Mouse (Mus musculus) mouse embryonic stem cell (cell line): ENCODE results near the gene Tmbim1.
"Not testable (repeated sequence)": the region's sequence is repeated elsewhere in the genome, so short reads cannot be mapped to it uniquely, and the experiment has no call there.

ENCODE experiments used
- in situ Hi-C, 2 experiments: fragments of 300-500 bp; cut with MboI; formaldehyde crosslinking; loops; 1 replicate in 1 of 2; 3 replicates in 1 of 2; pipeline ENCODE4 v1.14.3; 2019 to 2020; ENCODE audit warnings: low sequenced_read_pairs in 2 of 2, low pct_unique_long_range_greater_than_20kb in 1 of 2, mixed read lengths in 1 of 2; ENCODE audit not compliant: unreplicated experiment in 1 of 2

Tmbim1 gene

GRCm38 (mm10) chr1:74305522-74305921 lies at the start of gene Tmbim1:
TSS of gene Tmbim1 (minus strand) at chr1:74305622.
- in situ Hi-C loops = no loop called here

GRCm38 (mm10) chr1:74353453-74354229 lies 48.2 kb upstream of the Tmbim1 start:
- in situ Hi-C loops = no loop called here

- in situ Hi-C loops = no loop called here
These were observed 47.2 kb upstream of the Tmbim1 start for GRCm38 (mm10) chr1:74352532-74353096.

DNA sequence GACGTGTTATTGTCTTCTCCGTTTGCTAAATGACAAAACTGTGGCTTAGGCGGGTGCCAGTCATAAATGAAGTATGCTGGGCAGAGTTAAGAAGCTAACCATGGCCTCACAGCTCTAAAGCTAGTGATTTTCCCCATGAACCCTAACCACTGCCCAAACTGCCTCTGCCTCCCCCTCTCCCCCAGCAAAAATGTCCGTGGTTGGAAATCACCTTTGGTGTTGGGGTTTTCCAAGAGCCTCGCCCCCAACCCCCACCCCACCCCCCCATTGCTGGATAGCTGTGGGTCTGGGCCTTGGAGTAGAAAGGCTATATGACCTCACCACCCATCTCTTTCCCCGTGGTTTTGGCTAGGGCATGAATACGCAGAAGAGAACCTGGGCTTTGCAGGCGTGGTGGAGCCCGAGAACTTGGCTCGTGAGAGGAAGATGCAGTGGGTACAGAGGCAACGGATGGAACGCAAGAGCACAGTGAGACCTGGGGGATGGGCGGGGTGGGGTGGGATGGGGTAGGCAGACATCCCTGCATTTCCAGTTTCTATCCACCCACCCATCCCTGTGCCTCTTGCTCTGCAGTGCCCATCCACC lies 45.9 kb upstream of the Tmbim1 start:
- in situ Hi-C loops = no loop called here

DNA sequence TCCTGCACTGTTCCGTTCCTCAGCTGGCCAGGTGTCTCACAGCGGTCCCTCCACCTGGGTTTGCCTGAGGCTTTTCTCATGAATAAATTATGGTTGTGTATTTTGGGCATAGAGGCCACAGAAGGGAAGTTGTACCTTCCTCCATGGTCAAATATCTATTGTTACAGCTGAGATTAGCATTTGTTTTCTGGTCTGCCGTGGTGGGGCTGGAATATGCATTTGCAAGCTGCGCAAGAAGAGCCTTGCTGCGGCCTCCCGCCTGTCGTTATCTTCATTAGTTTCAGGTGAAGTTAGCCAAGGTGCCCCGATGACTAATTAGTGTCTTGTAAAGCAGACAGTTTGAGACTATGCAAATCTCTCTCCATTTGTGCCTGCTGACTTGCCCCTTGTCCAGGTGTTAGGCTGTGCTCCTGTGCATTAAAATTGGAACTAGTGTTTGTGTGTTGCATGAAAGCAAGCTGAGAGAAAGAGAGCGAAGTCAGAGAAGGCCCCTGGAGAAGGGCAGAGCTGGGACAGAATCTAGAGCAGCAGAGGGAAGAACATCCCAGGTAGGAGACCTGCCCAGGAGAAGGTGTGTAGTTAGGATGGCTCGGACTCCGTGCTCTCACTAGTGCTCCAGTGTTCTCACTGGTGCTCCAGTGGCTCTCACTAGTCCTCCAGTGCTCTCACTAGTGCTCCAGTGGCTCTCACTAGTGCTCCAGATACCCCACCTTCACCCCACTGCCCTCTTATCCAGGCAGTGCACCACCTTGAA lies 38.9 kb upstream of the Tmbim1 start:
- in situ Hi-C loops = no loop called here

GRCm38 (mm10) chr1:74343161-74343560 lies 37.7 kb upstream of the Tmbim1 start:
- in situ Hi-C loops = no loop called here

- in situ Hi-C loops = no loop called here
These were observed 36.9 kb upstream of the Tmbim1 start for GRCm38 (mm10) chr1:74342308-74342707.

GRCm38 (mm10) chr1:74341898-74342297 lies 36.5 kb upstream of the Tmbim1 start:
- in situ Hi-C loops = no loop called here

DNA sequence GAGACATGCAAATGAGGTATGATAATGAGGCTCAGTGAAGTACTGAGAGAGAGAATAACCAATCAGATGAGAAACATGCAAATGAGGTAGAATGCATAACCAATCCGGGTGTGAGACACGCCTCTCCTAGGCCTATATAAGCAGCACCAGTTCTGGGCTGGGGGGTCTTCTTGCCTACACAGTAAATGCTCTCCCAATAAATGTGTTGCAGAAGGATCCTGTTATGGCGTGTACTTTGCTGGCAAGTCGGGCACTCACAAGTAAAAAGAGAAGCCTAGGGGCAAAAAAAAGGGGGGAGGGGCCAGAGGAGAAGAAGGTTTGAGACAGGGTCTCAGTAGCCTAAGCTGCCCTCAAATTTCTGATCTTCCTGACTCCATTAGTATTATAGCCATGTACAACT lies 35.6 kb upstream of the Tmbim1 start:
- in situ Hi-C loops = not testable (repeated sequence)

GRCm38 (mm10) chr1:74340361-74340764 lies 34.9 kb upstream of the Tmbim1 start:
- in situ Hi-C loops = no loop called here

GRCm38 (mm10) chr1:74339917-74340316 lies 34.5 kb upstream of the Tmbim1 start:
- in situ Hi-C loops = no loop called here

DNA sequence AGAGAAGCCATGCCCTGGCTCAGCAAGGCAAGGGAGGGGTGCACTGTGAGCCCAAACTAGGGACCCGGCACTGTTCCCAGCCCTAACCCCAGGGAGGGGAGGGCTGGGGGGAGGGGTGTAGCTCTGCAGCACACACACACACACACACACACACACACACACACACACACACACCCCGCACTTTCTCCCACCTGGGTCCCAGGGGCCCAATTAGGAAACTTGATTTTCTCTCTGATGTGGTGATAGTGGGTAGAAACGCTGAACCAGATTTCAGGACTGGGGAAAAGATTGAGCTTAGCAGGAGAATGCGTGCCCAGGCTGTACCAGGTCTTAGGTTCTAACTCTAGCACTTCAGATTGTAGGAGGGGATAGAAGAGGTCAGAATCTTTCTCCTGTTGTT lies 33.2 kb upstream of the Tmbim1 start:
- in situ Hi-C loops = no loop called here

DNA sequence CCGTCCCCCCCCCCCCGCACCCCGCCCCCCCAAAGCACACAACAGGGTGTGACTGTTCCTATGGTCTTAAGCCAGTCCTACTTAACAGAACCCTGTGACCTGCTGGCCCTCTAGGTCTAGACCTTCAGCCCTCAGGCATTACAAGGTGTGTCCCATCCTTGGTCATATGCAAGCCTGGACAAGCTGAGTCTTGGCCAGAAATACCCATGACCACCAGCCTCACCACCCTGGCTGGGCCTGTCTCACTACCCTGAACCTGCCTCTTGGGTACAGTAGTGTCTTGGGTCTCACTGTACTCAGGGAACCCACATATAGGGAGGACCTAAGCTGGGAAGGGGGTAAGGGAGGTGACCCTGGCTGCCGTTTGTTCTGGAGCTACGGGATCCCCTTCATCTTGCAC lies 32.6 kb upstream of the Tmbim1 start:
- in situ Hi-C loops = no loop called here

GRCm38 (mm10) chr1:74337241-74337771 lies 31.9 kb upstream of the Tmbim1 start:
- in situ Hi-C loops = no loop called here

- in situ Hi-C loops = no loop called here
These were observed 30.2 kb upstream of the Tmbim1 start for GRCm38 (mm10) chr1:74335436-74336170.

DNA sequence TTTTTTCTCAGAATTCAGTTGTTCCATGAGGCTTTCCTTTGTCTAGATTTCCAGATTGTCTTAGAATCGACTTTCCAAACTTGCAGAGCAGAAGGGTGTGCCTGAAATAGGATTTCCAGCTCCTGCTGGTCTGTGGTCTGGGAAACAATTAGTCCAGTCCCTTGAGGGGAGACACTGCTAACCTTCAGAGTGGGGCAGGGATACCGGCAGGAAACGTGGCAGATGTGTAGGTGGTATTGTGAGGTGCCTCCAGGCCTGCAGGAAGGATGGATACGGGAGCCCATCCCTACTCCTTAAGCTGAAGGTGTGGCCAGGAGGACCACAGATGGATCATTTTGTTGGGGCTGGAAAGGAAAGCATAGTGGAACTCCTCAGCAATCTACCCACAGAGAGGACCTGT lies 29.6 kb upstream of the Tmbim1 start:
- in situ Hi-C loops = no loop called here

DNA sequence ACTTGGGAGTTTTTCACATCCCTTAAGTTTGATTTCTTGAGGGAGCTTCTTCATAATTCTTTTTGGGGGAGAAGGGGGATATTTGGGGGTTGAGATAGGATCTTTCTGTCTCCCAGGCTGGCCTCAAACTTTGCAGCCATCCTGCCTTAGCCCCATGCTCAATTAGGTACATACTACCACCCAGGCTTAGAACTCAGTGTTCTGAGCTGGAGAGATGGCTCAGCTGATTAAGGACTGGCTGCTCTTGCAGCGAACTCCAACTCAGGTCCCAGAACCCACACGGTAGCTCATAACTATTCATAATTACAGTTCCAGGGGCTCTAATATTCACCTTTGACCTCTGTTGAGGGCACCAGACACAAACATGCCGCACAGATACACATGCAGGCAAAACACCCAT lies 29.2 kb upstream of the Tmbim1 start:
- in situ Hi-C loops = no loop called here

DNA sequence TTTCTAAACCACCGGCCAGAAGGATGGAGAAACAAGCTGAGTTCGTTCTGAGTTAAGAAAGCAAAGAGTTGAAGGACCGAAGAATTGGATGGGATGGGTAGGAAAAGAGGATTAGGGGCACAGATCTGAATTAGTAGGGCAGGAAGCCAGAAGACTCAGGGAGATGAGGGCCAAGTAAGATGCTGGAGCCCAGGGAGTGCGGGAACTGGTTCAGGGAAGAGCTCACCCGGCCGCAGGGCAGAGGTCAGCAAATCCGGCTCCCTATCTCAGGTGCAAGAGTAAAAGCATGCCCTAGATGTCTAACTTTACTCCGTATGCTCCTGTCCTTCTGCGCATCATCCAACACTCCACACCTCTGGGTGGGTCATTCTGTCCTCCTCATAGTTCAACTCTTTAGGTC lies 27.5 kb upstream of the Tmbim1 start:
- in situ Hi-C loops = no loop called here
